9 mouse cellular contexts compared by ENCODE assay signal in genomic region chr5:111208660-111208969, GRCm38 (mm10).
DNase-seq lines count a peak whose midpoint lies in the region; ATAC-seq lines count a peak whose summit lies in the region.
"Had no signal": no experiment of that assay in that cellular context is flagged by ENCODE, and none has a peak within 500 bp of the region (broad histone marks: within the 10 kb centered on the region; RNA-seq: fewer than 3 reads in every experiment).

No protein-coding gene starts in this region.

- intact Hi-C loops in gastrocnemius, postnatal 14 days (cut with DNase I; ENCODE audit: low total_unique reads): loop anchor here (10.0 kb wide), 1 partner anchor 46 kb away; no protein-coding TSS in a partner anchor

- H3K4me2 ChIP-seq in intestine, embryonic 14.5 days (ENCODE audit: low read length): no peak overlapping the region
- no peak overlapping the region for H3K4me2 ChIP-seq in neural tube, embryonic 12.5 days (replicated peaks)

- 48% methylated on average over 5 of the region's 5 CpGs for WGBS in intestine, embryonic 14.5 days
- WGBS in neural tube, embryonic 12.5 days: 45% methylated on average over 5 of the region's 5 CpGs

- peaks cover 33% of the 10 kb centered on the region for H3K4me1 ChIP-seq in intestine, embryonic 14.5 days (replicated peaks; ENCODE audit: control insufficient read depth, insufficient read depth, low read length)
- peaks cover 45% of the 10 kb centered on the region for H3K4me1 ChIP-seq in neural tube, embryonic 12.5 days

- H3K36me3 ChIP-seq in intestine, embryonic 14.5 days (ENCODE audit: control insufficient read depth, insufficient read depth, low read length): no peaks in the 10 kb centered on the region
- no peaks in the 10 kb centered on the region for H3K36me3 ChIP-seq in neural tube, embryonic 12.5 days

- no peaks in the 10 kb centered on the region for H3K27me3 ChIP-seq in intestine, embryonic 14.5 days (replicated peaks; ENCODE audit: control insufficient read depth, insufficient read depth, low read length)
- H3K27me3 ChIP-seq in neural tube, embryonic 12.5 days (replicated peaks): no peaks in the 10 kb centered on the region; the same call in 1 of the 2 replicates

- ATAC-seq in intestine, embryonic 14.5 days (replicated peaks; ENCODE audit: low FRiP score, low TSS enrichment, low read depth): 0 out of 2 replicates have a peak, but pooled peaks have one; percentile 57
- peak; percentile 61; the same call in 1 of the 2 replicates for ATAC-seq in neural tube, embryonic 12.5 days (ENCODE audit: low FRiP score, low read depth)
- no peak for ATAC-seq in megakaryocyte, adult 5-6 weeks (ENCODE audit: poor library complexity, severe bottlenecking)

- no peaks in the 10 kb centered on the region for H3K9me3 ChIP-seq in intestine, embryonic 14.5 days (ENCODE audit: control insufficient read depth, low read length)
- H3K9me3 ChIP-seq in neural tube, embryonic 12.5 days: no peaks in the 10 kb centered on the region

- peak; percentile 44 for DNase-seq in urinary bladder, postnatal 25 days (ENCODE audit: low spot score)
- no peak for DNase-seq in urinary bladder, adult 18-20 months (ENCODE audit: low spot score in 2 of 2)
- DNase-seq in cerebellum, postnatal 10 days: peak; percentile 85 to 86
- DNase-seq in gastrocnemius, postnatal 14 days: peak; percentile 60
- no peak for DNase-seq in intestine, embryonic 14.5 days (ENCODE audit: low spot score)
- peak; percentile 51 for DNase-seq in liver

- H3K9ac ChIP-seq in intestine, embryonic 14.5 days (ENCODE audit: low read length): no peak overlapping the region
- H3K9ac ChIP-seq in neural tube, embryonic 12.5 days: no peak overlapping the region

- no peak overlapping the region for H3K27ac ChIP-seq in intestine, embryonic 14.5 days (ENCODE audit: low read depth)
- no peak overlapping the region for H3K27ac ChIP-seq in neural tube, embryonic 12.5 days
- H3K27ac ChIP-seq: macrophage had no signal

- no peak overlapping the region for H3K4me3 ChIP-seq in intestine, embryonic 14.5 days (ENCODE audit: low read depth, low read length)
- no peak overlapping the region for H3K4me3 ChIP-seq in neural tube, embryonic 12.5 days

Comparison
In these comparisons a context has a peak if more than half of its experiments do, and no peak if none do; other contexts are left out.
1. DNase-seq: peak in urinary bladder, postnatal 25 days (single experiment), cerebellum, postnatal 10 days (2 of 2), gastrocnemius, postnatal 14 days (single experiment) and liver (single experiment); none in urinary bladder, adult 18-20 months (0 of 2) and intestine, embryonic 14.5 days (single experiment).